Mouse (Mus musculus) cerebellum, adult 9-11 months (tissue): ENCODE data around the gene Aldh8a1.
A peak's percentile ranks its signal among the peaks of the same experiment; 100 is the strongest.

Source experiments
- DNase-seq: peaks from one replicate; pipeline ENCODE4 v3.0.0; 2022

The Aldh8a1 gene

DNA sequence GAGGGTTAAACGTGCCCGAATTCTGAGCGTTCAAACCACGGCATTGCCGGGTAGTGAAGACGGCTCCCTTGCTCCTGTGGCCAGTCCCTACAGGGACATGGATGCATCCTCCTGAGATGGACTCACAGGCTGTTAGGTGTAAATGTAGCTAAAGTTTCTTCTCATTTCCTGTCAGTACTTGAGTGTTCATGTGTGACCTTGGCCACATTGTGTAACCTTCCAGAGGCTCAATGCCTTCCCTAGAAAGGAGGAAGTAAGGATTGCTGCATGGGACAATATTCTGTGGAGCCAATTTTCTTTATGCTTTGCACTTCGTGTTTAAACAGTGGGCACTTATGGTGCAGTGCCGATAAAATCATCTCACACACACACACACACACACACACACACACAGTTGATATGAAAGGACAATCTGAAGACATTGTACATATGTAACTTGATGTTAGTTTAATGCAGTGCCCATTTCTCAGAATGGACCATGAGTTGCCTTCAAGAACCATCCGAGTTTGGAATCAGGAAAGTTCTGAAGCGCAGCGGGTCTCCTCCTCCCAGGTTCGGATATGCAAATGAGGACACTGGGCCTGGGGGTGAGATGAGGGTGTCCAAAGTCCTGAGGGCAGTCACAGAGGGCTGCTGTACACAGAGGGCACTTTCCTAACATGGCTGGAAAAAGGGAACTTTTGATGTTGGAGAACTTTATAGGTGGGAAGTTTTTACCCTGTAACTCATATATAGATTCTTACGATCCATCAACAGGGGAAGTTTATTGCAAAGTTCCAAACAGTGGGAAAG is at the start of gene Aldh8a1:
Gene Aldh8a1, plus strand, starts transcription at position 610 of the 792 bp plus-strand sequence.
- no peak for DNase-seq

DNA sequence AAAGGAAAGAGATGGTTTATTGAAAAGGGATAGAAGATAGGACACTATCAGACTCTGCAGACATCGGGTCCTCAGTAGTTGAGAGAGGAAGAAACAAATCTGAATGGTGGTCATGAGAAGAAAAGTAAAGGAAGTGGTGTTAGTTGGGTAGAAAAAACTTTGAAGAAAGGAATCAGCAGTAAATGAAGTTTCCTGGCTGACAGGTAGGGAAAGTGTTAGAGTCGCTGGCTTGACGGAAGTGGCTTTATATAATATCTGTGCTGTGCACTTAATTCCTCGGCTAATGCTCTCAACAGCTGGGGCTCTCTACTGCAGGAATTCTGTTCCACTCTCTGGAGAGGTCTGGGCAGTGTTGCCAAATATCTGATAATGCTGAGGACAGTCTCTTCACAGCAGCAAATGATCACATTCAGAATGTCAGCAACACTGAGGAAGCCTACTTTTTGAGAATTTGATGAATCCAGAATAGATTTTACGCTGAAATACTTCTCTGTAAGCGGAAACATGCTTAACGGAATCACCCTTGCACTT is 49.4 kb upstream of the Aldh8a1 start:
- no peak for DNase-seq

GRCm38 (mm10) chr10:21334349-21335105 is 42.6 kb upstream of the Aldh8a1 start:
- no peak for DNase-seq

DNA sequence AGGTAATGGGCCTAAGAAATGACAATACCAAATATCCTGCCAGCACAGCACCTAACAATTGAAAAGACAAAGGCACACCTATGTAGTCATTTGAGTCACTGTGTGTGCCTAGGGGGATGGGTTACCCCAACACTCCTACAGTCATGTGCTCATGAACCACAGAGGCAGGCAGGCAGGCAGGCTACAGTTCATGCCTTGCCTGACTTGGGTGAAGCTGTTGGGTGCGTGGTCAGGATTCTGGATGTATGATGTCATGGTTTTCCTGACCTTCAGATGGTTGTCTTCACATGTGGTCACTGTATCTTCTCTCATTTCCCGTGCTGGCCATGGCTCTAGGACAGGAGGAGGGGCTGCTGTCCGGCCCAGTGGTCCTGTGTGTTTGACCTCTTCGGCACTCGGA is 41.6 kb upstream of the Aldh8a1 start:
- no peak for DNase-seq

GRCm38 (mm10) chr10:21337191-21337590 is 39.9 kb upstream of the Aldh8a1 start:
- DNase-seq = no peak

DNA sequence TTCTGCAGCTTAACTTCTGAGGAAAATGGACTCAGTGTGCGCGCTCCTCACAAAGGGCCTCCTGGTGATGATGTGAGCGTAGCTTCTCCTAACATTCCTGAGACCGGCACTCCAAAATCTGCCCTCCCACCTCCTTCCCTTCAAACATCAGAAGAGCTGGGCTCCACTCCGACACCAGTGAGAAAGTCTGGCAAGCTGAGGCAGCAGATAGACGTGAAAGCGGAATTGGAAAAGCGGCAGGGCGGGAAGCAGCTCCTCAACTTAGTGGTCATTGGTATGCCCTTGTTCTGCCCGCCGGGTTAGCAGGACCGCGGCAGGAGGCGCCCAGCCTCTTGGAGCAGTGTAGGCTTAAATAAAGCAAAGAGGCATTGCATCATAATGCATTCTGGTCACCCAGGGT is 35.4 kb upstream of the Aldh8a1 start:
- DNase-seq = no peak

DNA sequence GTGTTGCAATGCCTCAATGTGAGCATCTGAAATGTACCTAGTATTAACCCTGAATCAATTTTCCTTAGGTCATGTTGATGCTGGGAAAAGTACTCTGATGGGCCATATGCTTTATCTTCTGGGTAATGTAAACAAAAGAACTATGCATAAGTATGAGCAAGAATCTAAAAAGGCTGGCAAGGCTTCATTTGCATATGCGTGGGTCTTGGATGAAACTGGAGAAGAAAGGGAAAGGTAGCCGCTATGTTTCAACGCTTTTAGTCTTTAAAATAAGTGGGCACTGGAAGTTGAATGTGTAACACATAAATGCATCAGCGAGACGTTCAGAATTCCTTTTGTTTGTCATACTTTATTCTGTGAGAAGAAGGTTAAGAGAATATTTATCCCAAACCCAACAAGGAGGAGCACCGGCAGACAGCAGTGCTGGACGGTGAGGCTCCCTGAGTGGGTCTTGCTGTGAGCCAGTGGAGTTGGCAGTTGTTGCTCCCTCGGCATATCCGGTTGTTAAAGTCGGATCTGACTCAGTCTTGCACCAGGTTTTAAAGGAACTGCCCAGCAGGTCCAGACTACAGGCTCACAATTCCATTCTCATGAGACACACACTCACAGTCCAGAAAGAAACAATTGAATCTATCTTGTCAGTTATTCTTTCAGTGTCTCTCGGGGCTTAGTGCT is 34.6 kb upstream of the Aldh8a1 start:
- DNase-seq = no peak

- DNase-seq = peak; percentile 18
Measured at GRCm38 (mm10) chr10:21347332-21347731, 29.8 kb upstream of the Aldh8a1 start.

- no peak for DNase-seq
Measured at GRCm38 (mm10) chr10:21349449-21349848, 27.6 kb upstream of the Aldh8a1 start.

GRCm38 (mm10) chr10:21349946-21350345 is 27.1 kb upstream of the Aldh8a1 start:
- DNase-seq = no peak

- DNase-seq = no peak
Measured at GRCm38 (mm10) chr10:21350531-21351515, 26.3 kb upstream of the Aldh8a1 start.

GRCm38 (mm10) chr10:21351766-21352165 is 25.3 kb upstream of the Aldh8a1 start:
- DNase-seq = no peak

GRCm38 (mm10) chr10:21353890-21354289 is 23.2 kb upstream of the Aldh8a1 start:
- no peak for DNase-seq

- DNase-seq = no peak
Measured at GRCm38 (mm10) chr10:21354506-21354905, 22.6 kb upstream of the Aldh8a1 start.

DNA sequence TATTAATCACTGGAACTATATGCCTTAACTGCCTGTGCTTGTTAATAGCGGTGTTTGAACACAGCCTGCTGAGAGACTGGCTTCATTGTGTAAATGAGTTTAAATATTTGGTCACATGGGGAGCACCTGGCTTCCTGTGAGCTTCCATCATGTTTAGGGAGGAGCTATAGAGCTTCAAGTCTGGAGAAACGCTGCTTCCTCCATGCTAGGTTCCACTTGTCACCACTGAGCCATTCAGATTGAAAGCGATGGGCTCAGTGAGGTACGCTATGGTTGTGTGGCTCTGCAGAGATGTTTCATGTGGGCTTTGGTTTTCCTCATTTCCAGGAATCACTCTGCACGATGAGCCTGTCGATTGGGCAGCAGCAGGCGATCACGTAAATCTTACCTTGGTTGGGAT is 19.1 kb upstream of the Aldh8a1 start:
- no peak for DNase-seq

GRCm38 (mm10) chr10:21359086-21359485 is 18.0 kb upstream of the Aldh8a1 start:
- no peak for DNase-seq

- DNase-seq = no peak
Measured at GRCm38 (mm10) chr10:21361871-21362270, 15.2 kb upstream of the Aldh8a1 start.

DNA sequence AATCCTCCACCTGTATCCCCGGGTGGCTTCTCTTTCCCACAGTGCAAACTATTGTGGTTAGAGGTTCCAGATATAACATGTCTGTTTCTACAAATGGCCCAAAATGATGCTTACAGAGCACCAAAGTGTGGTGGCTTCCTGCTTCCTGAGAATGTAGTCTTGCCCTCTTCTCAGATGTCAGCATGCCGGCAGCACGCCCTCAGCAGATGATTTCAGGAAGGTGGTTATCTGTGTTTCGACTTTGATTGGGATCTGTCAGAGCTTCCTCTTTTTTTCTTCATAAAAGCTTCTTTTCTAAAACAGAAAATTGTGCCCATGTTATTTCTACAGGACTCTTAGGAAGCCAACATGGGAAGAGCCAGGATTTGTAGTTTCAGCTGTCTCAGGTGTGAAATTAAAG is 13.8 kb upstream of the Aldh8a1 start:
- DNase-seq = no peak

- no peak for DNase-seq
Measured at GRCm38 (mm10) chr10:21364946-21365345, 12.1 kb upstream of the Aldh8a1 start.

DNA sequence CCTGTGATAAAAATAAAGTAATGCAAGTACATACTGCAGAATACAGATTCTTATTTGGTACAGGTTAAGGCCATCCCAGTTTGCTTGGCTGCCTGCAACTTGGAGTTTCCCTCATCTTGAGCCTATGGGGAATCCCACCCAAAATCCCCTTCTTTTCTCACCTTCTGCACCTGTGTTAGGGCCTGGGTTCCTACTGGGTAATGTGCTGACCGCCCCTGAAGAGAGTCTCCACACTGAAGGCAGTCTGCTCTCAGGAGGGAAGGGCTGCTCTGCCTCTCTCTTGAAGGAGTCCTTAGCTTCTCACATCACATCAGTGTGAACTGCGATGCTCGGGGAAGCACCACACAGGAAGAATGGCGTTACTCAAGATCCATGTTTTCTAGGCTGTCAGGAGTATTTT is 11.2 kb upstream of the Aldh8a1 start:
- DNase-seq = no peak

GRCm38 (mm10) chr10:21366471-21366870 is 10.6 kb upstream of the Aldh8a1 start:
- no peak for DNase-seq

- DNase-seq = no peak
Measured at GRCm38 (mm10) chr10:21367481-21367880, 9.6 kb upstream of the Aldh8a1 start.
